In genomic region chr15:93521787-93522180, GRCm38 (mm10) we compare ENCODE assay signal across 33 mouse cellular contexts.
DNase-seq lines count a peak whose midpoint lies in the region; ATAC-seq and TF ChIP-seq lines count a peak whose summit lies in the region.
"Had no signal": no experiment of that assay in that cellular context is flagged by ENCODE, and none has a peak within 500 bp of the region (broad histone marks: within the 10 kb centered on the region; RNA-seq: fewer than 3 reads in every experiment).

No protein-coding gene starts in this region.

- DNase-seq in heart, adult 11 months, result peak; percentile 80
- no peak for DNase-seq in heart, postnatal 4 days
- no peak for DNase-seq in layer of hippocampus, adult 2 months (ENCODE audit: low spot score in 2 of 2)
- DNase-seq in layer of hippocampus, postnatal 10 days (ENCODE audit: low spot score in 2 of 2), result no peak
- no peak for DNase-seq in Muller cell, postnatal 12 days (ENCODE audit: inconsistent ontology term)
- DNase-seq: adrenal gland, adult 8-10 months; cerebellum, adult 11 months; cerebellum, adult 9-10 months; cerebellum, postnatal 36 days; embryo, embryonic 11 days; kidney, adult 11 months; kidney, postnatal 36 days; layer of hippocampus, postnatal 36 days; liver; lung, adult 2 months; lung, postnatal 10 days; midbrain, embryonic 14.5 days; right cerebral cortex, adult 18-20 months; spleen, adult 18-20 months; thymus, adult 2 months; thymus, postnatal 36 days had no signal

- H3K4me3 ChIP-seq in layer of hippocampus, adult 2 months, result no peak overlapping the region
- no peak overlapping the region for H3K4me3 ChIP-seq in heart, embryonic 12.5 days
- no peak overlapping the region for H3K4me3 ChIP-seq in heart, embryonic 16.5 days (ENCODE audit: low read length)
- H3K4me3 ChIP-seq: embryonic facial prominence, embryonic 12.5 days; forebrain, embryonic 10.5 days; hindbrain, embryonic 10.5 days; hindbrain, embryonic 15.5 days; kidney, embryonic 15.5 days had no signal

- no peak for TF ChIP-seq CTCF in layer of hippocampus, adult 2 months (conservative IDR thresholded peaks at IDR 0.05)

- no peaks in the 10 kb centered on the region for H3K36me3 ChIP-seq in heart, embryonic 12.5 days
- H3K36me3 ChIP-seq in heart, embryonic 16.5 days (ENCODE audit: control insufficient read depth, insufficient read depth), result no peaks in the 10 kb centered on the region
- H3K36me3 ChIP-seq: embryonic facial prominence, embryonic 12.5 days; forebrain, embryonic 10.5 days; hindbrain, embryonic 10.5 days; hindbrain, embryonic 15.5 days; kidney, embryonic 15.5 days had no signal

- peak overlapping the region; percentile 42 for H3K9ac ChIP-seq in heart, embryonic 12.5 days
- H3K9ac ChIP-seq in heart, embryonic 16.5 days (ENCODE audit: low read length), result peak overlapping the region; percentile 95; the same call in 1 of the 2 replicates
- H3K9ac ChIP-seq: embryonic facial prominence, embryonic 12.5 days; hindbrain, embryonic 15.5 days; kidney, embryonic 15.5 days; liver, embryonic 14.5 days had no signal

- no peaks in the 10 kb centered on the region for H3K9me3 ChIP-seq in heart, embryonic 12.5 days (replicated peaks)
- no peaks in the 10 kb centered on the region for H3K9me3 ChIP-seq in heart, embryonic 16.5 days (replicated peaks; ENCODE audit: control insufficient read depth, low read length)
- H3K9me3 ChIP-seq: embryonic facial prominence, embryonic 12.5 days; forebrain, embryonic 10.5 days; hindbrain, embryonic 10.5 days; hindbrain, embryonic 15.5 days; kidney, embryonic 15.5 days had no signal

- peak overlapping the region; percentile 48 for H3K27ac ChIP-seq in layer of hippocampus, adult 2 months
- H3K27ac ChIP-seq in heart, embryonic 12.5 days (ENCODE audit: poor library complexity, severe bottlenecking), result peak overlapping the region; percentile 96
- H3K27ac ChIP-seq in heart, embryonic 16.5 days (ENCODE audit: low read length), result peak overlapping the region; percentile 100
- H3K27ac ChIP-seq: embryonic facial prominence, embryonic 12.5 days; forebrain, embryonic 10.5 days; hindbrain, embryonic 10.5 days; hindbrain, embryonic 15.5 days; kidney, embryonic 15.5 days; liver, embryonic 14.5 days; macrophage had no signal

- 13% methylated on average over 3 of the region's 3 CpGs for WGBS in heart, embryonic 12.5 days
- 28% methylated on average over 3 of the region's 3 CpGs for WGBS in heart, embryonic 16.5 days

- no peak for ATAC-seq in heart, embryonic 12.5 days (ENCODE audit: insufficient number of reproducible peaks, low FRiP score)
- ATAC-seq in heart, embryonic 16.5 days (replicated peaks; ENCODE audit: extremely low read depth, insufficient read depth, low FRiP score), result no peak
- ATAC-seq in erythroblast, adult 5-6 weeks (replicated peaks; ENCODE audit: low FRiP score, poor library complexity, severe bottlenecking), result no peak
- ATAC-seq: forebrain, embryonic 16.5 days; inflammation-experienced regulatory T-cells, adult 6 months had no signal

- H3K4me1 ChIP-seq in heart, embryonic 12.5 days (replicated peaks), result peaks cover 64% of the 10 kb centered on the region
- peaks cover 62% of the 10 kb centered on the region for H3K4me1 ChIP-seq in heart, embryonic 16.5 days (ENCODE audit: control insufficient read depth, insufficient read depth, low read length)

- no peaks in the 10 kb centered on the region for H3K27me3 ChIP-seq in heart, embryonic 12.5 days (replicated peaks)
- H3K27me3 ChIP-seq in heart, embryonic 16.5 days (ENCODE audit: control insufficient read depth, insufficient read depth, low read length), result no peaks in the 10 kb centered on the region
- H3K27me3 ChIP-seq: embryonic facial prominence, embryonic 12.5 days had no signal

- peak overlapping the region; percentile 75 for H3K4me2 ChIP-seq in heart, embryonic 12.5 days
- H3K4me2 ChIP-seq in heart, embryonic 16.5 days (ENCODE audit: low read depth, low read length), result 0 out of 2 replicates have a peak overlapping the region, but pooled peaks have one; percentile 10
- H3K4me2 ChIP-seq: embryonic facial prominence, embryonic 12.5 days; hindbrain, embryonic 15.5 days; kidney, embryonic 15.5 days had no signal

Comparison
In these comparisons a context has a peak if more than half of its experiments do, and no peak if none do; other contexts are left out.
1. H3K27ac ChIP-seq: peak in every context shown above with its lines; median percentile 100 in heart, embryonic 16.5 days; 96 in heart, embryonic 12.5 days; 48 in layer of hippocampus, adult 2 months.